Mouse (Mus musculus): ENCODE data around the gene Ankrd55.
A peak's percentile ranks its signal among the peaks of the same experiment; 100 is the strongest.

Gene Ankrd55

DNA sequence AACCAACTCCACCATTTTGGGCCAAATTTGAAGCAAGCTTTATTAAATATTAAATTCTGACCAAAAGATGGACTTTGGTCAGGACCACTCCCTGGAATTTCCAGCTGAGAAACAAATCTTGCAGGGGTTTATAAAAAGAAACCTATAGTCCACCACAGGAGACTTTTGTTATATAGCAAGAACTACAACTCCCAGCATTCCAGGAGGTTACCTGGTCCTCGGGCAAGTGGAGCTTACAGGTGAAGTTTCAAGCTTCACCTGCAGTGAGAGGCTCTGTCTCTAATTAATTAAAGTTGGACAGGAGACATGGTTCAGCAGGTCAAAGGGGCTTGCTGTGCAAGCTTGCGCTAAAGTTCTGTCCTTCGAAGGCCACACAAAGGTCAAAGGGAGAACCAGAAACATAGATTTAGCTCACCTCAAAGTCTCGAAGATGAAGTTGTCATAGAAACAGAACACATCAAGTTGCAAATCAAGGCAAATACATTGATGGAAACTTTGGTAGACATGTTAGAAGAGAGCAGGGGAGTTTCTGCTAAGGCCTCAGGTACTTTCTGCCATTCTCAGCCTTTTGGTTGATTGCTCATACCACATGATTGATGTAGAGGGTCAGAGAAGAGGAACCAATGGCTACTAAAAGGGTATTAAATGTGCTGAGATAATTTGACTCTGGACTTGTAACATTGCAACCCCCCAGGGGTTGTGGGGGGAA, 78.2 kb downstream of the Ankrd55 start:
- DNase-seq (ENCODE audit: inconsistent age in 2 of 2, low spot score in 1 of 2), result no peak

DNA sequence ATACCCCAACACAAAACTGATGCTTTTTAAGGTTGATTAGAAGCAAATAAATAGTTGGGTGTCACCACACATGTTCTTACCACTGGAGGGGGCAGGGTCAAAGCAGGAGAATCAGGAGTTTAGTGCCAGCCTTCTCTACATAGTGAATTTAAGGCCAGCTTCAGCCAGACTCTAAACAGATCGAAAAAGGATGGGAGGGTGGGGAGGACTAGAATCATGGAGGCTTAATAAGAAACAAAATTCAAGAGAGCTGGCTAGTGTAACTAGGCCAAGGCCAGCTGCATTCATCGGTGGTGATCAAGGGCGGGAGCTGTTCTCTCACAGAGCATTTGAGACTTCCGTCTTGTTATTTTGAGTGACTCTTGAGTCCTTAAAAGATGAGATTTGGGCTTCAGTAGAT, 83.5 kb downstream of the Ankrd55 start:
- DNase-seq (ENCODE audit: inconsistent age in 2 of 2, low spot score in 1 of 2), result peak; percentile 30 to 56

DNA sequence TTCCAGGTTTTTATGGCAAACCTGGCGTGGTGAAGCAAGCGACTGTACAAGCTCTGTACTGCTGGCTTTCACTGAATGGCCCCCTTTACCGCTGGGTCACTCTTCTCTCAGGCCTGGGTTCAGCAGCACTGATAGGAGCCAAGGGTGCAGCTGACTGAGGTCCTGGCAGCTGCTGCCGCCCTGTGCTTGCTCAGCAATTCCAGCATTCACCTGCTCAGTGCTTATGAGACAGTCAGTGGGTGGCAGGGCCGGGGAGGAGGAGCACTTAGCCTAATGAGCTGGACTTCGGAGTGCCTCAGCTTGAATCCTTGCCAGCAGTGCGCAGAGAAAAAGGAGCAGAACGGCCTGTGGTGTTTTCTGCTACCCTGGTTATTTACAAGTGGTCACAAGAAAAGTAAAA, 87.5 kb downstream of the Ankrd55 start:
- peak; percentile 29 to 60 for DNase-seq (ENCODE audit: inconsistent age in 2 of 2, low spot score in 1 of 2)

DNA sequence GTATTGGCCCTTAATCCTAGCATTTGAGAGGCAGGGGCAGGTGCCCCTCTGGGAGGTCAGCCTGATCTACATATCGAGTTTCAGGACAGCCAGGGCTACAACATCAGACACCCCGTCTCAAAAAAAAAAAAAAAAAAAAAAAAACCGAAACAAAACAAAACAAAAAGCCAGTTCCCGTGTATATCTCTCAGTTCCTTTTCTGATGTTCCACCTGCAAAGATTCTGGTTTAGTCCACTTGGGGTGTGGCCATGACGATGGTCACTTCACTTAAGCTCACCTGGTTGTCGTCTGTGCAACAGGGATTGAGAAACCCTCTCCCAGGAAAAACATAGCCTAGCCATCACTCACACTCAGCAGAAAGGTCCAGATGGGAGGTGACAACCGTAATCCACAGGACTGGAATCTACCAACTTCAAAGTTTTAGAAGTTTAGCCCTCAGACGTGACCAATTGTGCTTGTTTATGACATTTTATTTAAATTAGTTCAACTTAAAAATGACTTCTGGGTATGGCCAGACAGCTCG, 90.6 kb downstream of the Ankrd55 start:
- DNase-seq (ENCODE audit: inconsistent age in 2 of 2, low spot score in 1 of 2), result no peak

DNA sequence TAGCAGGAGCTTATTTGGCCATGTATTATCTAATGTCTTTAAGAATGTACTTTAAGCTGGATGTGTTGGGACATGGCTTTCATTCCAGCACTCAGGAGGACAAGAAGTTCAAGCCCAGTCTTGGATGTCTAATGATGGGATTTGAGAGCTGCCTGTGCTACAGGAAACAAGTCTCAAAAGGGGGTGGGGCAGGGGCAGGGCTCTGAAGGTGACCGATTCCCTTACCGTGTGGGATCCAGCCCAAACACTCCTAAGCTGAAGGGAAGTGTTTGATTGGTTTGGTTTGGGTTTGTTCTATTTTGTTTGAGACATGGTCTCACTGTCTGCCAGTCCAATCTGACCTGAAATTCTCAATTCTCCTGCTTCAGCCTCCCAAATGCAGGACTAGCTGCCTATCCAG, 93.2 kb downstream of the Ankrd55 start:
- no peak for DNase-seq (ENCODE audit: inconsistent age in 2 of 2, low spot score in 1 of 2)

DNA sequence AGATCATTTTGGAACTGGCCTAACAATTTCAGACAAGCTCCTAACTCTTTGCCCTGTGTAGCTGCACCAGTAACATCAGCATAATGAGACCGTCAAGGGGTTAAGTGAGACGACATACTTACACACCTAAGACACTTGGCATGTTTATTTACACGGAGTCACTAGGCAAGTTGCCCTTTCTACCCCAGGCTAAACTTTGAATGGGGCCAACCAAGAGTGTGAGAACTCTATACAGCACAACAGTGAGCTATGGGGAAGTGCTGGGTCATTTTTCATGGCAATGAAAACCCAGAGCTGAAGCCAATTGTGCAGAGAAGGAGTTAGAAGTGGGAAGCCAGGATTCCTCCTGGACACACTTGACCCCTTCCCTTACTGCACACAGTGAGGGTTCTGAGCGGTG, 94.2 kb downstream of the Ankrd55 start:
- DNase-seq (ENCODE audit: inconsistent age in 2 of 2, low spot score in 1 of 2), result no peak

DNA sequence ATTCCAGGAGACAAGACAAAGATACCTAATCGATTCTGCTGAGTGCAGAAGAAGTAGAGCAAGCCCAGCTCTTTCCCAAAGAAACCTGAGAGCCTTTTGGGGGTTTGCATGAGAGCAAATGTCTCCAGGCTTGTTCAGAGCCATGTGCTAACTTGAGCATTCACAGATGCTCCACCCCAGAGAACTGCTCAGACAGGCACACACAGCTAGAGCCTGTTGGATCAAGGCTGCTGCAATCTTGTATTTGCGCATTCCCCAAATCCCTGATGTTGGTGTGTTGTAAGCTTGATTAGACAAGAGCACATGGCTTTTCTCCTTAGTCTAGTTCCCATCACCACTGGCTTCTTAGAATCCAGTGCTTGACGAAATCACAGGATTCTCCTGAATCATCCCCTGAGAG, 94.7 kb downstream of the Ankrd55 start:
- no peak for DNase-seq (ENCODE audit: inconsistent age in 2 of 2, low spot score in 1 of 2)

DNA sequence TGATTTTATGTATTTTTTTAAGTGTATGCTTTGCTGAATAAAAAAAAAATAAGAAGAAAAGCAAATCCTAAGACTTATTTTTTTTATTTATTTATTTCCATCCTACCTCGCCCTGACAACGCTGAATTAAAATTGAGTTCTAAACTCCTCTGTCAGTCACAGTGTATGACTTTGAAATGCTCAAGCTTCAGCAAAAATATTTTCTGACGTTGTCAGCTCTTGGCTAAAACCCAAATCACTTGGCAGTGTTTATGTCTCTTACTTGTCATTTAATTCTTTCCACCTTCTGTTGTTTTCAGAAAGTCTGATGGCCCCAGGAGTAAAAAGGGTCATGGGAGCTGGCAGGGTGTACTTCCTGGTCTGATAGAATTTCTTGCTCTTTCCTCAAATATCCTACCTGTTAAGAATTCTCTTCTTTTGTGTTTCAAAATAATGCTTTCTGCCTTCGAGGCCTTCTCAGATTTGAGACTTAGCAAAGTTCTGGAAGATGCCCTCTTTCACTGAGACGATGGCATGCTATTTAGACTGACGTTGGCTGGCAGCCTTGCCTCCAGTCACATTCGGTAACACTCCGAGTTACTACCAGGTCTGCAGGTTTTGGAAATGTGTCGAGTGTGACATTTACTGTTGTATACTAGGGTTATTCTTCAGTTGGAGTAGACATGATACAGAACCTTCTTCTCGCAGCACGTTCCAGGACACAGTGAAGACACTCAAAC, 95.8 kb downstream of the Ankrd55 start:
- DNase-seq (ENCODE audit: inconsistent age in 2 of 2, low spot score in 1 of 2), result no peak

DNA sequence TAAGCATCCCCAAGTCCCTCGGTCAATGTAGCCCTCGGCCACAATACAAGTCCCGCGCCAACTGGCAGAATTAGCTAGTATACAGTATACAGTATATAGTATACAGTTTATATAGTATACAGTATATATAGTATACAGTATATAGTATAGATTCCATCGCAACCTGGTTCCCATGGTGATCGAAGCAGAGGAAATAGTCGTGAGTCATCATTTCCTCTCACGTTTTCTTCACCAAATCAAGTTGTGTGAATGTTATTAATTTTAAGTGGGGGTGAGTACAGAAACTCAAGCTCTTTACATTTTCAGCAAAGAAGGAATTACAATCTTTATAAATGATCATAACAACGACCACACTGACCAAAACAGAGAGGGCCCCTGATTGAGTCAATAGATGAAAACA, 96.8 kb downstream of the Ankrd55 start:
- no peak for DNase-seq (ENCODE audit: inconsistent age in 2 of 2, low spot score in 1 of 2)

DNA sequence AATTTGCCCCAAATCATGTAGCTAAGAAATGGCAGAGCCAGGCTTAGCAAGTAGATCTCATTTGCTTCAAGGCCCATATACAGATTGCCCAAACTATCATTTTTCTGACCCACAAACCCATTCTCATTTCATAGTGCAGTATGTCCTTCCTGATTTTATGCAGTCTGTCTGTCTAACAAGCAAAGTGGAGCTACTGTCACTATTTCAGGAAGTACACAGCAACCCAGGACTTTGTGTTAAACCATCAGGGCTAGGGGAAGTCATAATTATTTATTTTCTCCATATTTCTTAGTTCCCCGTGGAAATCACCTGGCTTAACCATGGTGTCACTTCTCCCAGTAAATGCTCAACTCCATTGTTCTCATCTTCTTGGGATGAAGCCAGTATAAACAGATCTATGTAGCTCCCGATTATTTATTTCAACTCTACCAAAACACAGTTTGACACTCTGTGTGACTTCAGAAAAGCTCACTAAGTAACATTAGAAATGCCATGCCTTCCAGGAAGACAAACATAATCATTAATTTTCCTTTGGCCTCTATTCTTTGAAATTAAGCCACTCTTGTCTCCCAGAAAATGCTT, 98.3 kb downstream of the Ankrd55 start:
- no peak for DNase-seq (ENCODE audit: inconsistent age in 2 of 2, low spot score in 1 of 2)

DNA sequence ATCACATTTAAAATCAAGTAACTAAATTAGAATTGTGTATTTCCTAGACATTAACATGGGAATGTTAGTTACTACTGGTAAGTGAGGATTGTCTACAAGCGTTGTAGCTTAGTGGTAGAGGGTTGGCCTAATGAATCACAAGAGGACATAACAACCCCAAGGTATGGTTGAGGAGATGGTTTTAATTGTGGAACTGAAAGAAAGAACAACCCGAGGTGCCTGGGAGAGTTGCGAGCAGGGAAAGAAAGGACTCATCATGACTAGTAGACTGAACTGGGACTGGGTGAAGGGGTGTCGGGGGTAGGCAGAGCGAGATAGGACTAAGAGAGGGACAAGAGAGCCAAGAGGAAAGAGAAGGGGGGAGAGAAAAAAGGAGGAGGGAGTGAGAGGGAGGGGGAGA, 99.0 kb downstream of the Ankrd55 start:
- DNase-seq (ENCODE audit: inconsistent age in 2 of 2, low spot score in 1 of 2), result no peak

DNA sequence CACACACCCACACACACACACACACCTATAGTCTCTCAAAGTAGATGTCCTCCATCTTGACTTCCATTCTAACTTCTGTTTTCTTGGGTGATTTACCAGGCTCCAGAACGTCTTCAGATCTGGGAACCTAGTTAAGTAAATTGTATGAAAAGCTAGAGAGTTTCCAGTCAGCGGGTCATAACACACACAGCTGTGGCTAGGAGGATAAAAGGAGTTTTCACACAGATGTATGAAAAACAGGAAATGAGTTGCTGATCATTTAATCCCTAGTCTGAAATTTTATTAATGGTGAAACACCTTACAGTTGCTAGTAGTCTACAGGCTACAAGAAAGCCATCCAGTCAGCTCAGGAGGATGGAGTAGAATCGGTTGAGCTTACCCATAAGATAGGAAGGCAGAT, 99.9 kb downstream of the Ankrd55 start:
- DNase-seq (ENCODE audit: inconsistent age in 2 of 2, low spot score in 1 of 2), result no peak

DNA sequence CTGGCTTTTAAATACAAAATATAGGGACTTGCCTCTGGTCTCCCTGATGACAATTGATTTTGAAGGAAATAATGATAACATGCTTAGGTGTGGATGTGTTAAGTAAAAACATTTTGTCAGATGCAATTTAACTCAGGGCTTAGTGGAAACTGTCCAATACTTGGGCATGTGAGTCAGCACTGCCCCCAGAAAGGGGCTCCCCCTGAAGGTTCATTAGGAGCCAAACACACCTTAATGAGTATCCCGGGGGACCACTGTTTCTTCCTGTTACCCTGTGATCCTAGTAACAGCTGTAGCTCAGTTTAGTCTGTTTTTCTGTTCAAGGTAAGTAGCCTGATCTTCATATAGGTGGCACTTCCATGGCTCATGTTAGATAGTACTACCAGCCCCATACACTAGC, 102.0 kb downstream of the Ankrd55 start:
- no peak for DNase-seq (ENCODE audit: inconsistent age in 2 of 2, low spot score in 1 of 2)

DNA sequence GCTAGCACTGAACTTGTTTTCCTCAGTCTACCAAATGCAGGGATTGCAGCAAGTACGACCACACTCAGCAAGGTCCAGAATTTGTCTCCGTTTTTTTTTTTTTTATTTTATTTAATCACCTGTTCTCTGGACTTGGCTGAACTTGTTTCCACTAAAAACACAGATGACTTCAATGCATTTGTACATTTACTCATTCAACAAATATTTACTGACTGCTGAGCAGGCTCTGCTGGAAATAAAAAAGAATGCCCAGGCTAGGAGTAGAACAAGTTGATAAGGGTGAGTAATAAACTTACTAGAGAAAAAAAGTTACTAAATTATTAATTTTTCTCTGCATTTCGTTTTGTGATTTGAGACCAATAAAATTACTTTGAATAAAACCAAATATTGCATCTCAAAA, 103.1 kb downstream of the Ankrd55 start:
- DNase-seq (ENCODE audit: inconsistent age in 2 of 2, low spot score in 1 of 2), result no peak

DNA sequence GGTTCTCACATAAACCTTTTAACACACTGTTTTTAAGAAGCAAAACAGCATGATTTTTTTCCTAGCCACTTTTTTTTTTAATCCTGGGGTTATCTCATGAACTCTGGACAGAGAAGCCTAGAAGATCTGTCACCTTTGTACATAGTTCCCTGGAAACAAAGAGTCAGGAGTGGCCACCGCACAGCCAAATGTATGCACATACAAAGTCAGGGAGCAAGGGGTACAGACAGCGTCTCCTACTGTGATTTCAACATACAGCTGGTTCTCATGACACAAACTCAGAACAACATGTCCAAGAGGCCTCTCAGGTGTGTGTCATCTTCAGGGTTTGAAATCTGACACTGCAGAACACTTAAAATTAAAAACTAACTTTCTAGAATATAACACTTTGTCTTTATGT, 105.1 kb downstream of the Ankrd55 start:
- no peak for DNase-seq (ENCODE audit: inconsistent age in 2 of 2, low spot score in 1 of 2)

DNA sequence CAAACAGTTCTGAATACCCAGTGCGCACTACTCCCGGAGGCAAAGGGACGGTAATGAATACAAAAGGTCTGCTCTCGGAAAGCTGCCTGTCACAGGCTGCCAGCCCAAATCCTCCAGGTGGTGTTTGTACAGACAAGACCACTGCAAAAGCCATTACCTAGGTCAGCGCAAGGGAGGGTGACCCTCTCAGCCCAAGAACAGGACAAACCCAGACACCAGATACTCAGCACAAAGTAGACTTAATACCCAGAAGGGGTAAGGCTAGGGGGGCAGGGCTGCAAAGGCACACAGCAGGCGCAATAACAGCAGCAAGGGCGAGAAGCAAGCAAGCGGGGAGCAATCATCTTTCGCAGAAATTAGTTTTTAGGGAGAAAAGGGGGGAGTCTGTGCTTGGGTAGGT, 106.0 kb downstream of the Ankrd55 start:
- no peak for DNase-seq (ENCODE audit: inconsistent age in 2 of 2, low spot score in 1 of 2)

DNA sequence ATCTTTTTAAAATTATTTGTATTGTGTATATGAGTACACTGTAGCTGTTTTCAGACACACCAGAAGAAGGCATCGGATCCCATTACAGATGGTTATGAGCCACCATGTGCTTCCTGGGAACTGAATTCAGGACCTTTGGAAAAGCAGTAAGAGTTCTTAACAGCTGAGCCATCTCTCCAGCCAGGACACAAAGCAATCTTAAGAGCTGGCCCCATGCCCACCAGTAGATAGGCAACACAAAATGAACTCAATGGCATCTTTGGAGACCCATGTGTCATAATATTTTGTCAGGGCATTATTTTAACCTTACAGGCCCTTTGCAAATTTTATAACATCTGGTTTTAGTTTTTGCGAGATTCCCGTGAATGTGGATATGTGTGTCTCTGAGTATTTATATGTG, 116.5 kb downstream of the Ankrd55 start:
- DNase-seq (ENCODE audit: inconsistent age in 2 of 2, low spot score in 1 of 2), result no peak

DNA sequence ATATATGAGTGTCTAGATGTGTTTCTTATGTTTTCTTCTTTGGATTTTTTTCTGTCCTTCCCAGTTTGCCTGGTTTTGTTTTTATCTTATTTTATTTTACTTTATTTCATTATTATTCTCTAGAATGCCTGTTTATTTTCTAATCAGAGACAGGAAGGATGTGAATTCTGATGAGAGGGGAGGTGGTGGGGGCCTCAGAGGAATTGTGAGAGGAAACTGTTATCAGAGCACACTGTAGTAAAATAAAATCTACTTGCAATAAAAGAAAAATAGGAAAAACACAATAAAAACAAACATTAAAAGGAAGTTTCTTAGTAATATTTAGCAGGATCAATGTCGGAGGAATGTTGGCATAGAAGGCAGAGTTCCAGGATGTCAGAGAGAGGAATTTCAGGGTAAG, 116.9 kb downstream of the Ankrd55 start:
- DNase-seq (ENCODE audit: inconsistent age in 2 of 2, low spot score in 1 of 2), result no peak

DNA sequence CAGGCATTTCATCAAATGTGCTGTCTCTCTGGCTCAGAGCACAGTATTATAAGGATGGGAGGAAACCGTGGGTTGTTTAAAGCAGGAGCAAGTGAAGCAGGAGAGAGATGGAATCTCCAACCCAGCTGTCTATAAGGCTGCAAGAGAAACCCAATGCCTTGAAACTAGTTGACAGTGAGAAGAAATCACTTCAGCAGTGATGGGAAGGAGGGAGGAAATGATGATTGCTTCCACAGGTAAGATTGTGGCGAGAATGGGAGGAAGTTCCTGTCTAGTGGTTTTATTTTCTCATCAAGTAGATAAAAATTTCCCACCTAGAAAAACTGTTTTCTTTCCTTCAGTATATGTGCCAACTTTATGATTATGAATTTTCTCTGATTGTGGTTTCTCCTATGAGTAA, 118.4 kb downstream of the Ankrd55 start:
- DNase-seq (ENCODE audit: inconsistent age in 2 of 2, low spot score in 1 of 2), result no peak

DNA sequence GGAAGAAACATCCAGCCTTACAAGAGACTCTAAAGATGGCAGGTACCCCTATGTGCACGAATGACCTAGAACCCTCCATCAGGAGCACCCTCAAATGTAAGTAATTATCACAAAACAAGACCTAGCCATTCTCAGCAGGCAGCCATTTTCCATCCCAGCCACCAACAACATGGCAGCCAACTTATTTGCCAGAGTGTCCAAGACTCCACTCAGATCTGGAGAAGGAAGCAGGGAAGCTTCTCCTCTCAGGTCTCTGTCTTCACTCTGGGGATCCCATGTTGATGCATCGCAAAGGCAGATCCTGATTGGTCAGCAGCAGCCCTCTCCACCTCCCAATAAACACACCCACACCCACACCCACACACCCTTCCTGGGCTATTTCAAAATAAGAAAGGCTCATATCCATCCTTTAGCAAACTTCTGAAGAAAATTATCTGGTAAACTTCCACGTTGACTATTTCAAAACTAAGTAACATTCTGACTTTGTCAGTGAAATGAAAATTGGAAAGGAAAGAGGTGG, 119.0 kb downstream of the Ankrd55 start:
- no peak for DNase-seq (ENCODE audit: inconsistent age in 2 of 2, low spot score in 1 of 2)

DNA sequence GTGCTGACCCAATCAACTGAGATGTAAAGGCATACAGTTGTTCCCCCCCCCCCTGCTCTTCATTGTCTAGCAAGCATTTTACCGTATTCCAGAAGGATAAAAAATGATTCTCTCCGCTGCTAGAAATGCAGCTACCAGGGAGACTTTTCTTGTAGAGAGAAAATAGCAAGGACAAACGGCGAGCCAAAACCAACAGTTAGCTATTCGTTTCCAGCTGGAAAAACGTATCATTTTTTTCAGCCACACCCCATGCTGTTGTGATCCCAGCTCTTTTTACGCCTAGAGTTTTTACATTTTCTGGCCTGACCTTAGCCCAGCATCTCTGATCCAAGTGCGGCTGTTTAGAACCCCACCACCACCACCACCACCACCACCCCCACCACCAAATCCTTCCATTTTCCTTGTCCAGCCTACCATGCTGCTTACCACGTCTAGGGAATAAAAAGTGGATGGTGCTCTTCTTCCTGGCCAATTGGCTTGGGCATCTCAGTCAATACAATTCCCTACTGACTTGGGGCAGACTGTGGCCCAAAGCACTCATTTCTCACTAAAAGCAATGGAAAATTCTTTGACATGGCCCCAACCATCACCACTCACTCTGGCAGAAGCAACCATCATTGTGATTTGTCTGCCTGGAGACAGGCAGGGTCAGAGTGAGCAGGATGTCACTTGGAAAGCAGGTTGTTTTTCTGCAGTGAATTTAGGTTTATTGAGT, 119.7 kb downstream of the Ankrd55 start:
- no peak for DNase-seq (ENCODE audit: inconsistent age in 2 of 2, low spot score in 1 of 2)
